Comparison of ENCODE assay signal across 13 mouse cellular contexts in genomic region chr11:96426805-96427204, GRCm38 (mm10).
"Had no signal": no experiment of that assay in that cellular context is flagged by ENCODE, and none has a peak within 500 bp of the region (broad histone marks: within the 10 kb centered on the region; RNA-seq: fewer than 3 reads in every experiment).

No protein-coding gene starts in this region.

- H3K4me1 ChIP-seq: liver, embryonic 15.5 days; midbrain, embryonic 10.5 days; midbrain, embryonic 15.5 days had no signal

- ATAC-seq: hindbrain, postnatal 0 days; midbrain, embryonic 15.5 days had no signal

- H3K27me3 ChIP-seq: hindbrain, embryonic 13.5 days; midbrain, embryonic 15.5 days; neural tube, embryonic 13.5 days had no signal

- H3K9ac ChIP-seq: hindbrain, embryonic 13.5 days; liver, embryonic 15.5 days; midbrain, embryonic 15.5 days; neural tube, embryonic 13.5 days; stomach, embryonic 15.5 days had no signal

- H3K36me3 ChIP-seq: hindbrain, embryonic 13.5 days; limb, embryonic 10.5 days; liver, embryonic 15.5 days; midbrain, embryonic 10.5 days; midbrain, embryonic 15.5 days; neural tube, embryonic 13.5 days; stomach, embryonic 15.5 days had no signal

- H3K4me3 ChIP-seq: hindbrain, embryonic 13.5 days; limb, embryonic 10.5 days; liver, embryonic 15.5 days; midbrain, embryonic 10.5 days; midbrain, embryonic 15.5 days; neural tube, embryonic 13.5 days; stomach, embryonic 15.5 days had no signal

- H3K9me3 ChIP-seq: hindbrain, embryonic 13.5 days; limb, embryonic 10.5 days; liver, embryonic 15.5 days; midbrain, embryonic 10.5 days; midbrain, embryonic 15.5 days; neural tube, embryonic 13.5 days; stomach, embryonic 15.5 days had no signal

- DNase-seq: kidney, adult 11 months; right cerebral cortex, postnatal 14 days; thymus, adult 2 months; thymus, postnatal 25 days had no signal

- H3K4me2 ChIP-seq: hindbrain, embryonic 13.5 days; liver, embryonic 11.5 days; liver, embryonic 15.5 days; midbrain, embryonic 15.5 days; neural tube, embryonic 13.5 days; stomach, embryonic 15.5 days had no signal

- H3K27ac ChIP-seq: hindbrain, embryonic 13.5 days; hindbrain, postnatal 0 days; limb, embryonic 10.5 days; liver, embryonic 15.5 days; midbrain, embryonic 10.5 days; midbrain, embryonic 15.5 days; neural tube, embryonic 13.5 days; stomach, embryonic 15.5 days had no signal
